Mouse (Mus musculus) left cerebral cortex, adult 8-10 months (tissue): Measurements from ENCODE around the gene Aldh9a1. TPM values are rescaled to one million over a fixed set of nuclear protein-coding genes. Genes with fewer than 3 reads are reported as not detected.

Experiments used
- DNase-seq, 2 experiments: peaks; one replicate each; pipeline ENCODE4 v3.0.0; 2022; ENCODE audit warnings: low spot score in 2 of 2
- total RNA-seq, 4 experiments: library from RNA; stranded (reverse); gene quantifications; 2 replicates each; pipeline ENCODE4 v1.2.4; 2022

Aldh9a1 gene
- total RNA-seq, 4 experiments from 2014 or later = 21.9 to 26.4 (median 22.7) TPM

- no peak for DNase-seq
Measured at GRCm38 (mm10) chr1:167384156-167384555, 34.4 kb downstream of the Aldh9a1 start.

- no peak for DNase-seq
Measured at GRCm38 (mm10) chr1:167385211-167385610, 35.4 kb downstream of the Aldh9a1 start.

GRCm38 (mm10) chr1:167385636-167386035 is 35.8 kb downstream of the Aldh9a1 start:
- no peak for DNase-seq

- DNase-seq = no peak
Measured at GRCm38 (mm10) chr1:167386466-167386865, 36.7 kb downstream of the Aldh9a1 start.

GRCm38 (mm10) chr1:167387310-167387709 is 37.5 kb downstream of the Aldh9a1 start:
- DNase-seq = no peak

GRCm38 (mm10) chr1:167387796-167388195 is 38.0 kb downstream of the Aldh9a1 start:
- DNase-seq = no peak

- DNase-seq = no peak
Measured at GRCm38 (mm10) chr1:167388571-167388970, 38.8 kb downstream of the Aldh9a1 start.

GRCm38 (mm10) chr1:167389584-167389983 is 39.8 kb downstream of the Aldh9a1 start:
- DNase-seq = no peak

GRCm38 (mm10) chr1:167390381-167390780 is 40.6 kb downstream of the Aldh9a1 start:
- no peak for DNase-seq

- DNase-seq = no peak
Measured at GRCm38 (mm10) chr1:167391241-167391640, 41.5 kb downstream of the Aldh9a1 start.

- DNase-seq = no peak
Measured at GRCm38 (mm10) chr1:167392031-167392640, 42.3 kb downstream of the Aldh9a1 start.

GRCm38 (mm10) chr1:167392687-167393086 is 42.9 kb downstream of the Aldh9a1 start:
- DNase-seq = peak in 1 of 2 experiments; percentile 18

GRCm38 (mm10) chr1:167393281-167393680 is 43.5 kb downstream of the Aldh9a1 start:
- no peak for DNase-seq

GRCm38 (mm10) chr1:167393683-167394492 is 44.1 kb downstream of the Aldh9a1 start, which contains the start of gene Mgst3:
Gene Mgst3 (minus strand): TSS chr1:167393841.
- peak; percentile 88 to 97 for DNase-seq

GRCm38 (mm10) chr1:167405237-167405636 is 55.4 kb downstream of the Aldh9a1 start:
- DNase-seq = no peak

- no peak for DNase-seq
Measured at GRCm38 (mm10) chr1:167409601-167410000, 59.8 kb downstream of the Aldh9a1 start.

- DNase-seq = no peak
Measured at GRCm38 (mm10) chr1:167411991-167412715, 62.4 kb downstream of the Aldh9a1 start.

GRCm38 (mm10) chr1:167414846-167415245 is 65.1 kb downstream of the Aldh9a1 start:
- DNase-seq = peak; percentile 25 to 69
